Mouse (Mus musculus) myocyte (in vitro differentiated cells): ENCODE results near the gene Stx3.

Experiments used
- MAX ChIP-seq: IDR thresholded peaks from one replicate; pipeline ENCODE4 v1.6.1; 2011; ENCODE audit warnings: low read depth, mild to moderate bottlenecking, control low read depth
- POLR2A ChIP-seq: IDR thresholded peaks from one replicate; pipeline ENCODE4 v1.6.1; 2011; ENCODE audit warnings: low read depth, mild to moderate bottlenecking, control low read depth, moderate library complexity; ENCODE audit not compliant: insufficient read length
- POLR2AphosphoS2 ChIP-seq: IDR thresholded peaks from one replicate; pipeline ENCODE4 v1.6.1; 2011; ENCODE audit warnings: low read depth, control low read depth; ENCODE audit not compliant: insufficient read length

DNA sequence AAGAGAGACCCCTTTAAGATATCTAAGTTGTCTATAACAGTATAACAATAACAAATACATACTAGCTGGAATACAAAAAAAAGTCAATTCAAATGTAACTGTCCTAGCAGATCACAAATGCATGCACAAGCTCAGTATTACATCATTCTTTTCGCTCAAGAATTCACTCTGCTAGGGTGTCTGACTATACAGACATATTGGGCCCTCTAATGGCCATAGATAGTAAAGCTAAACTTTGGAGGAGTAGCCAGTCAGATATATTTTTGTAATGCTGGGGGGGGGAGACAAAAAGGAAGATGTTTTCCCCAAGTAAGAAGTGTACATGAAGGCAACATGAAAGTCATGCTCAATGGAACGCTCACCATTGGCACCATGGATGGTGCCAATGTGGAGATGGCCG is 54.1 kb downstream of the Stx3 start:
- TF ChIP-seq MAX (no peak), POLR2AphosphoS2 (no peak), POLR2A (no peak)
